ENCODE assay signal across 27 mouse cellular contexts in genomic region chr17:84000115-84000514, GRCm38 (mm10).
DNase-seq lines count a peak whose midpoint lies in the region; ATAC-seq lines count a peak whose summit lies in the region.
"Had no signal": no experiment of that assay in that cellular context is flagged by ENCODE, and none has a peak within 500 bp of the region (broad histone marks: within the 10 kb centered on the region; RNA-seq: fewer than 3 reads in every experiment).

No protein-coding gene starts in this region.

- no peaks in the 10 kb centered on the region for H3K27me3 ChIP-seq in kidney, embryonic 15.5 days
- no peaks in the 10 kb centered on the region for H3K27me3 ChIP-seq in lung, embryonic 15.5 days
- H3K27me3 ChIP-seq in liver, embryonic 13.5 days = peaks cover 5% of the 10 kb centered on the region; the same call in 1 of the 2 replicates
- H3K27me3 ChIP-seq: hindbrain, embryonic 13.5 days; limb, embryonic 13.5 days had no signal

- no peak for DNase-seq in kidney, adult 18-20 months
- DNase-seq in lung, postnatal 25 days (ENCODE audit: low spot score) = no peak
- no peak for DNase-seq in liver, embryonic 13.5 days
- DNase-seq in yolk sac, embryonic 10.5 days (ENCODE audit: low spot score) = peak; percentile 80
- no peak for DNase-seq in spleen, adult 18-20 months
- no peak for DNase-seq in ovary, adult 18-20 months (ENCODE audit: low spot score)
- DNase-seq: adrenal gland, postnatal 25 days; cerebellum, adult 8-10 months; cerebellum, postnatal 36 days; forebrain, postnatal 0 days; gastrocnemius, postnatal 25 days; heart, adult 18-20 months; heart, postnatal 14 days; kidney, postnatal 14 days; layer of hippocampus, postnatal 36 days; right cerebral cortex, adult 18-20 months; right cerebral cortex, postnatal 4 days; thymus, postnatal 25 days had no signal

- peak overlapping the region; percentile 87 for H3K27ac ChIP-seq in kidney, embryonic 15.5 days
- peak overlapping the region; percentile 91 for H3K27ac ChIP-seq in lung, embryonic 15.5 days
- peak overlapping the region; percentile 62 for H3K27ac ChIP-seq in liver, embryonic 13.5 days
- H3K27ac ChIP-seq: heart, embryonic 13.5 days; hindbrain, embryonic 13.5 days; limb, embryonic 13.5 days; macrophage had no signal

- no peak overlapping the region for H3K4me2 ChIP-seq in kidney, embryonic 15.5 days
- H3K4me2 ChIP-seq in lung, embryonic 15.5 days = peak overlapping the region; percentile 14; the same call in 1 of the 2 replicates
- no peak overlapping the region for H3K4me2 ChIP-seq in liver, embryonic 13.5 days
- H3K4me2 ChIP-seq: heart, embryonic 13.5 days; hindbrain, embryonic 13.5 days; limb, embryonic 13.5 days had no signal

- peaks cover 47% of the 10 kb centered on the region for H3K4me1 ChIP-seq in kidney, embryonic 15.5 days
- H3K4me1 ChIP-seq in lung, embryonic 15.5 days = peaks cover 24% of the 10 kb centered on the region
- peaks cover 27% of the 10 kb centered on the region for H3K4me1 ChIP-seq in liver, embryonic 13.5 days (replicated peaks)
- H3K4me1 ChIP-seq: heart, embryonic 13.5 days had no signal

- H3K9me3 ChIP-seq in kidney, embryonic 15.5 days (replicated peaks) = no peaks in the 10 kb centered on the region
- H3K9me3 ChIP-seq in lung, embryonic 15.5 days = no peaks in the 10 kb centered on the region
- no peaks in the 10 kb centered on the region for H3K9me3 ChIP-seq in liver, embryonic 13.5 days (replicated peaks)
- H3K9me3 ChIP-seq: forebrain, embryonic 10.5 days; heart, embryonic 13.5 days; hindbrain, embryonic 13.5 days; limb, embryonic 13.5 days had no signal

- WGBS in kidney, embryonic 15.5 days = 49% methylated on average over 6 of the region's 6 CpGs
- 47% methylated on average over 6 of the region's 6 CpGs for WGBS in lung, embryonic 15.5 days
- 46% methylated on average over 6 of the region's 6 CpGs for WGBS in liver, embryonic 13.5 days (ENCODE audit: insufficient replicate concordance)

- H3K9ac ChIP-seq in kidney, embryonic 15.5 days = no peak overlapping the region
- H3K9ac ChIP-seq in lung, embryonic 15.5 days = no peak overlapping the region
- no peak overlapping the region for H3K9ac ChIP-seq in liver, embryonic 13.5 days
- H3K9ac ChIP-seq: forebrain, postnatal 0 days; heart, embryonic 13.5 days; hindbrain, embryonic 13.5 days; limb, embryonic 13.5 days had no signal

- no peaks in the 10 kb centered on the region for H3K36me3 ChIP-seq in kidney, embryonic 15.5 days
- no peaks in the 10 kb centered on the region for H3K36me3 ChIP-seq in lung, embryonic 15.5 days
- H3K36me3 ChIP-seq in liver, embryonic 13.5 days = no peaks in the 10 kb centered on the region
- H3K36me3 ChIP-seq: forebrain, embryonic 10.5 days; heart, embryonic 13.5 days; hindbrain, embryonic 13.5 days; limb, embryonic 13.5 days had no signal

- no peak overlapping the region for H3K4me3 ChIP-seq in kidney, embryonic 15.5 days (replicated peaks)
- no peak overlapping the region for H3K4me3 ChIP-seq in lung, embryonic 15.5 days
- H3K4me3 ChIP-seq in liver, embryonic 13.5 days (replicated peaks) = no peak overlapping the region
- H3K4me3 ChIP-seq: forebrain, embryonic 10.5 days; heart, embryonic 13.5 days; hindbrain, embryonic 13.5 days; limb, embryonic 13.5 days; myocyte had no signal

- ATAC-seq in kidney, embryonic 15.5 days (replicated peaks; ENCODE audit: low FRiP score) = peak; percentile 22; the same call in 1 of the 2 replicates
- no peak for ATAC-seq in lung, embryonic 15.5 days (ENCODE audit: borderline replicate concordance, extremely low read depth, low FRiP score, low TSS enrichment)
- ATAC-seq in liver, embryonic 13.5 days (ENCODE audit: low read depth) = peak; percentile 13; the same call in 1 of the 2 replicates
- ATAC-seq: forebrain, postnatal 0 days; midbrain, embryonic 16.5 days had no signal
